Mouse (Mus musculus) liver, embryonic 18 days (tissue): ENCODE results near the gene Ctnna3. TPM values are rescaled to one million over a fixed set of nuclear protein-coding genes. Genes with fewer than 3 reads are reported as not detected.

Experiments
- polyA plus RNA-seq: library from polyadenylated mRNA; depleted of rRNA; stranded (reverse); fragments of >200 nt; gene quantifications from 2 replicates; pipeline ENCODE4 v1.2.3, GENCODE M21; 2012; rRNA removed

Ctnna3 gene
- 0.02 TPM in 2 replicates for polyA plus RNA-seq

GRCm38 (mm10) chr10:63429785-63430305 is at the start of gene Ctnna3:
Ctnna3 (plus strand) TSS chr10:63430098.

GRCm38 (mm10) chr10:63381498-63382280 is 48.2 kb upstream of the Ctnna3 start, which contains the start of gene Sirt1:
Sirt1 (minus strand) TSS chr10:63381704.

GRCm38 (mm10) chr10:63382372-63383279 is 47.3 kb upstream of the Ctnna3 start, which contains the start of gene Dnajc12:
Dnajc12 (plus strand) TSS chr10:63382443.

GRCm38 (mm10) chr10:63421739-63422735 is 7.9 kb upstream of the Ctnna3 start, which contains the start of gene Gm7075:
Gm7075 (minus strand) TSS chr10:63421789.

GRCm38 (mm10) chr10:63927334-63927733 is 497.4 kb downstream of the Ctnna3 start, which contains the start of gene Gm10118:
Gm10118 (minus strand) TSS chr10:63927434.

GRCm38 (mm10) chr10:64089680-64090460 is 660.0 kb downstream of the Ctnna3 start, which contains the start of gene Lrrtm3:
Lrrtm3 (minus strand) TSS chr10:64090277.

Other genes with a start within 250 kb of the Ctnna3 start
- gene Mypn, start 226.1 kb upstream of the Ctnna3 start, polyA plus RNA-seq, result 0.01 TPM in 2 replicates
- gene Herc4, start 186.3 kb upstream of the Ctnna3 start, polyA plus RNA-seq, result 20.6 and 23.7 TPM in 2 replicates
- 4.5 and 4.9 TPM in 2 replicates for gene Sirt1, start 48.4 kb upstream of the Ctnna3 start, polyA plus RNA-seq
- 9.5 and 9.6 TPM in 2 replicates for gene Dnajc12, start 47.7 kb upstream of the Ctnna3 start, polyA plus RNA-seq
- gene Gm7075, start 8.3 kb upstream of the Ctnna3 start, polyA plus RNA-seq, result 0.14 and 0.17 TPM in 2 replicates